Mouse (Mus musculus) spleen, postnatal 10 days (tissue): ENCODE results near the gene Ttll13.

ENCODE experiments used
- DNase-seq, 2 experiments: peaks; one replicate each; pipeline ENCODE4 v3.0.0; 2021 to 2022; ENCODE audit warnings: low spot score in 2 of 2

Ttll13 gene

GRCm38 (mm10) chr7:80213604-80214003 is 32.6 kb upstream of the Ttll13 start:
- no peak for DNase-seq

GRCm38 (mm10) chr7:80214459-80214858 is 31.7 kb upstream of the Ttll13 start:
- peak in 1 of 2 experiments; percentile 14 for DNase-seq

- peak; percentile 84 to 89 for DNase-seq
These were observed 30.8 kb upstream of the Ttll13 start for GRCm38 (mm10) chr7:80215398-80215797.

DNA sequence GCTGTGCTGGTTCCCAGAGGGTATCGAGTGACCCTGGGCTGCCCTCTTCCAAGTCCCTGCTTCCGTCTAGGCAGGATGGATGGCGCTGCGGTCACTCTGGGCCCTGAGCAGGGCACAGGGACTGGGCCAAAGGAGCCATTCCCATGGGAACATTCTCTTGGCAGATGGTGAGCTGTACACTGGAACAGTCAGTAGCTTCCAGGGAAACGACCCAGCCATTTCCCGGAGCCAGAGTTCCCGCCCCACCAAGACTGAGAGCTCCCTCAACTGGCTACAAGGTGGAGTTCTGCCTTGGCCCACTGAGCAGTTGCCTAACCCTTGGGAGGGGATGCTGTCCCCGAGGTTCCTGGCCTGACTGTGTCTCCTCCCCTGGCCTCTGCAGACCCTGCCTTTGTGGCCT is 29.6 kb upstream of the Ttll13 start:
- no peak for DNase-seq

DNA sequence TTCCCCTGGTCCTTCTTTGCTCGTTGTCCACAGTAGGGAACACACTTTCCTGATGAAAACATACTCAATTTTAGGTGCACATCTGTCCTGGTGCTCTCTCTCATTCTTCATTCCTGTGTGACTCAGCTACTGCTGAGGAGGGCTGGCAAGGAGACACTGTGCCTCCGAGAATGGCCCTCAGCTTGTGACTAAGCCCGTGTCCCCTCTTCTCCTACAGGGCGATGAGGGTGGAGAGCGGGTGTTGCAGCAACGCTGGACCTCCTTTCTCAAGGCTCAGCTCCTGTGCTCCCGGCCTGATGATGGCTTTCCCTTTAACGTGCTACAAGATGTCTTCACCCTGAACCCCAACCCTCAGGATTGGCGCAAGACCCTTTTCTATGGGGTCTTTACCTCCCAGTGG is 27.5 kb upstream of the Ttll13 start:
- DNase-seq, result no peak

- peak in 1 of 2 experiments; percentile 4 for DNase-seq
These were observed 25.9 kb upstream of the Ttll13 start for GRCm38 (mm10) chr7:80220237-80220797.

DNA sequence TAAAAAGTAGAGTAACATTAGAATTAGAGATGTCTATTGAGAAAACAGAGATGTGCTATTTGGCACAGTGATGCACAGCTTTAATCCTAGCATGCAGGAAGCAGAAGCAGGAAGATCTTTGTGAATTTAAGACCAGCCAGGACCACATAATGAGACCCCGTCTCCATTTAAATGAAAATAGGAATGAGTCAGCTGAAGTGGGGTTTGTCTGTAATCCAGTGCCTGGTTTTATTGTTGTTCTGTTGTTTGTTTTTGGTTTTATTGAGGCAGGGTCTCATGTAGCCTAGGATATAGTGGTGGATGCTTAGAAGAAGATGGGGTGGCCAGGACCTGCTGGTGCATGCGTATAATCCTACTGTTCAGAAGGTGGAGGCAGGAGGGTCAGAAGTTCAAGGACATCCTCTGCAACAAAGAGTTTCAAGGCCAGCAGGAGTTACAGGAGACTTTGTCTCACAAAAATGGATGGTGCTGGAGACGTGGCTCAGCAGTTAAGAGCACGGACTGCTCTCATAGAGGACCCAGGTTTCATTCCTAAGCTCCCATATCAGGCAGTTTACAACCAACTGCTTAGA is 24.9 kb upstream of the Ttll13 start:
- no peak for DNase-seq

GRCm38 (mm10) chr7:80227065-80227464 is 19.1 kb upstream of the Ttll13 start:
- DNase-seq, result no peak

DNA sequence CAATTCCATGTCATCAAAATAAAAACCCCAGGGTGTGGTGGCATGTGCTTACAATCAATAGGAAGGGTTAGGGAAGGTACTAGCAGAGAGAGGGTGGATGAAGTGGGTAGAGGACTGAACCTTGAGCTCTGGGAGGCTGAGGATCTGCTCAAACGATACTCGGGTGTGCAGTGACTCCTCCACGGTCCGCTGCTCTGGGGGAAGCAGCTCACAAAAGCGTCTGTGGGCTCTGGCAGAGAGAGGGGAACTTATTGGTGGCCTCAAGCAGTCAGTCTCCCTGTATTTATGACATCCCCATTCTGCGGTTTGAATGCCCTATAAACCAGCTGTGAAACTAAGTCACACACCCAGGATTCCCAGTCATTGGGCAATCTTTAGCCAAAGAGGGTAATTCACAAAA is 16.0 kb upstream of the Ttll13 start:
- peak in 1 of 2 experiments; percentile 58 for DNase-seq

DNA sequence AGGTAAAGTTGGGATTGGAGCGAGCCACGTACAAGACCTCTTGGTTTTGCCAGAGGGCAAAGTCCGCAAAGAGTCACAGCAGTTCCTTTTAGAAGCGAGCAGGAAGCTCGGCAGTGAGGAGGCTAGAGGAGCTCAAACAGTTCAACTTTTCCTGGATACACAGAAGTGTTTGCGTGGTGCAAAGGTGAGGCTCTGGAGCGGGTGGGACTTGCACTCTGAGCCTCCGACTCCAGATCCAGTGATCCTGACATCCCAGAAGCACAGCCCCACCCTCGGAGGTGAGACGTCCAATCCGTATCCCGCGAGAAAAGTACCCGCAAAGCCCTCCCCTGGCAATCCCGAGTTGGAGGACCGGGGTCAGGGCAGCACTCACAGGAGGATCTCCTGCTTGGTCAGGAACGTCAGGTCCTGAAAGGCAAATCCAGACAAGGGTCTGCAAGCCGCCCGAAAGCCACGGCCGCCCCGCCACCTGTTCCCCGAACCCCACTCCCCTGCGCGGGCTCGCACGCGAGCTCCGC is 14.1 kb upstream of the Ttll13 start:
- no peak for DNase-seq

- DNase-seq, result peak; percentile 98
These were observed 13.6 kb upstream of the Ttll13 start, which contains the start of the genes Cib1 and Gdpgp1 for GRCm38 (mm10) chr7:80232489-80233029. Cib1 (minus strand) TSS chr7:80232813. Gdpgp1 (plus strand) TSS chr7:80232865.

GRCm38 (mm10) chr7:80233799-80234198 is 12.4 kb upstream of the Ttll13 start:
- DNase-seq, result no peak

- no peak for DNase-seq
These were observed 7.6 kb upstream of the Ttll13 start for GRCm38 (mm10) chr7:80238542-80238941.

DNA sequence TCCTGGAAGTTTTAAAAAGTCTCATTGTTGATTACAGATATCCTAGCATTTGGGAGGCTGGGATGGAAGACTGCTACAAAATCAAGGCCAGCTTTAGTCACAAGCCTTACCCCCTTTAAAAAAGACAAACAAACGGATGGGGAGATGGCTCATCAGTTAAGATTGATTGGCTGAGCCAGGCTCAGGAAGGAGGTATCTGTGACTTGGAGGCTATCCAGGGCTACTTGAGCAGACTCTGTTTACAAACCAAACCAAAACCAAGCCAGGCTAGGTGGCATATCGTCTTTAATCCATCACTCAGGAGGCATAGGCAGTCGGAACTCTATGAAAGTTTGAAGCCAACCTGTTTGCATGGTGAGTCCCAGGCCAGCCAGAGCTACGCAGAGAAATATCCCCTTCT is 4.5 kb upstream of the Ttll13 start:
- DNase-seq, result no peak

GRCm38 (mm10) chr7:80244851-80245250 is 1.3 kb upstream of the Ttll13 start:
- DNase-seq, result no peak

DNA sequence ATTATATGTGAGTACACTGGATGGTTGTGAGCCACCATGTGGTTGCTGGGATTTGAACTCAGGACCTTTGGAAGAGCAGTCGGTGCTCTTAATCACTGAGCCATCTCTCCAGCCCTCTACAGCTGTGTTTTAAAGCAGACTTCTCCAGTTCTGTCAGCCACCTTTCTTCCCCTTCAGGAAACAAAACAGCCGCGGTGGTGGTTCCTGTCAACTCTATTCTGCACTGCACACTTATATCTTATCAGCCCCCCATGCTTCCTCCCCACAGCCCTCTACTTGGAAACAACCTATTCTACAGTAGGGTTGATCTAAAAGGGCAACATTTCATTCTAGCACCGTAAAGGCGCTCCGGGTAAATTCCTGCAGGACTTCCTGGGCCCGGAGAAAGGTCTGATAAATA is 683 bp downstream of the Ttll13 start:
- DNase-seq, result no peak

DNA sequence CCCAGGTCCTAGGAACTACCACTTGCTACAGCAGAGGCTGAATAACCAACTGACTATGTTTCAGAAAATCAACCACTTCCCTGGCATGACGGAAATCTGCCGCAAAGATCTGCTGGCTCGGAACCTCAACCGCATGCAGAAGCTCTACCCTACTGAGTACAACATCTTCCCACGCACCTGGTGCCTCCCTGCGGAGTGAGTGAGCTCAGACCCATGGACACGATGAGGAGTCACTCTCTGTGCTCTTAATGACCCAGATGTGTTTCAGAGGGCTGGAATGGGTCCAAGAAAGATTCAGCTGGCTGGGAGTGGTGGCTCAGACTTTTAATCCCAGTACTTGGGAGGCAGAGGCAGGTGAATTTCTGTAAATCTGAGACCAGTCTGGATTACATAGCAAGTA is 6.3 kb downstream of the Ttll13 start:
- no peak for DNase-seq

GRCm38 (mm10) chr7:80252886-80253285 is 6.7 kb downstream of the Ttll13 start:
- no peak for DNase-seq

DNA sequence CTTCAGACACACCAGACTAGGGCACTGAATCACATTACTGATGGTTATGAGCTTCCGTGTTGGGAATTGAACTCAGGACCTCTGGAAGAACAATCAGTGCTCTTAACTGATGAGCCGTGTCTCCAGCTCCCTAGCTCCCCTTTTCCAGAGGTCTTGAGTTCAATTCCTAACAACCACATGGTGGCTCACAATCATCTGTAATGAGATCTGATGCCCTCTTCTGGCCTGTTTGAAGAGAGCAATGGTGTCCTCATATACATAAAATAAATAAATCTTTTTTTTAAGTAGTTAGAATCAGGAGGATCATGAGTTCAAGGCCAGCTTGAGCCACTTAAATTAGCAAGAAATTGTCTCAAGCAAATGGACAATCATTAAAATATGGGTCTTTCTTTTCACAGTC is 9.8 kb downstream of the Ttll13 start:
- DNase-seq, result no peak

- DNase-seq, result no peak
These were observed 11.5 kb downstream of the Ttll13 start for GRCm38 (mm10) chr7:80257706-80258105.

- peak in 1 of 2 experiments; percentile 88 for DNase-seq
These were observed 14.6 kb downstream of the Ttll13 start, which contains the start of gene Ngrn for GRCm38 (mm10) chr7:80260625-80261371. Ngrn (plus strand) TSS chr7:80261215.

GRCm38 (mm10) chr7:80261372-80261990 is 15.3 kb downstream of the Ttll13 start:
- peak in 1 of 2 experiments; percentile 70 for DNase-seq
